In the genomic region with DNA sequence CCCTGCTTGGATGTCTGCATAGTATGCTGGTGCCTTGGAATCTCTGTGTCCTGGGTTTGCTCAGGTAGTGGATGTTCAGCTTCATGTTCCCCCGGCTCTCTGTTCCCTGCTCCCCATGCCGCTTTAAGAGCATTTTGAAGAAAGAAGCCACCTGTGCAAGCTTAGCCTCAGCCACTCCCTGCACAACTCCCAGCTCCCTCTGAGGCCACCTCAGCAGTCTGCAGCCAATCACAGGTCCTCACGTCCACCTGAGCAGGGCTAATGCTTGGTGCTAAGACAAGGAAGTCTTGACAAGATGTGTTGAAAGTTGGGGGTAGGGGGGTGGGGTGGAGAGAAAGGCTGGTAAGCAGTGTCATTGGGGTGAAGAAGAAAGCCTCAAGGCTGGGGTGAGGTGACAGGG, we compare ENCODE assay signal across 20 mouse cellular contexts. TPM values are rescaled to one million over a fixed set of nuclear protein-coding genes. Genes with fewer than 3 reads are reported as not detected.
"Had no signal": no experiment of that assay in that cellular context is flagged by ENCODE, and none has a peak within 500 bp of the region (broad histone marks: within the 10 kb centered on the region; RNA-seq: fewer than 3 reads in every experiment).

No protein-coding gene starts in this region.

- H3K4me3 ChIP-seq: limb, embryonic 10.5 days; limb, embryonic 13.5 days; neural tube, embryonic 12.5 days; neural tube, embryonic 15.5 days had no signal

- ATAC-seq: liver, postnatal 0 days; lung, postnatal 0 days had no signal

- H3K9ac ChIP-seq: limb, embryonic 13.5 days; liver, embryonic 14.5 days; liver, postnatal 0 days; lung, embryonic 14.5 days; neural tube, embryonic 12.5 days; neural tube, embryonic 15.5 days had no signal

- H3K4me2 ChIP-seq: limb, embryonic 13.5 days; lung, embryonic 14.5 days; neural tube, embryonic 12.5 days; neural tube, embryonic 15.5 days had no signal

- H3K9me3 ChIP-seq: limb, embryonic 10.5 days; limb, embryonic 13.5 days; neural tube, embryonic 12.5 days; neural tube, embryonic 15.5 days had no signal

- H3K36me3 ChIP-seq: limb, embryonic 10.5 days; limb, embryonic 13.5 days; neural tube, embryonic 12.5 days had no signal

- H3K4me1 ChIP-seq: limb, embryonic 13.5 days had no signal

- DNase-seq: kidney, adult 18-20 months; kidney, adult 9 months; kidney, postnatal 14 days; kidney, postnatal 4 days; layer of hippocampus, adult 9-11 months; liver, postnatal 0 days; lung, embryonic 14.5 days; right cerebral cortex, adult 18-20 months; right cerebral cortex, postnatal 25 days; thymus, adult 2 months; thymus, postnatal 14 days; thymus, postnatal 4 days had no signal

- H3K27me3 ChIP-seq: neural tube, embryonic 15.5 days had no signal

- H3K27ac ChIP-seq: limb, embryonic 10.5 days; limb, embryonic 13.5 days; liver, embryonic 14.5 days; macrophage; neural tube, embryonic 12.5 days; stomach, postnatal 0 days had no signal

RNA-seq across cellular contexts. Expression of a gene that starts 8.1 kb away (rescaled TPM):
- polyA plus RNA-seq: macrophage had no signal
